Mouse (Mus musculus) urinary bladder, adult 2 months (tissue): ENCODE results near the gene Cyfip2. TPM values are rescaled to one million over a fixed set of nuclear protein-coding genes. Genes with fewer than 3 reads are reported as not detected.

ENCODE experiments used
- DNase-seq: peaks from one replicate; pipeline ENCODE4 v3.0.0; 2022; ENCODE audit warnings: low spot score
- polyA plus RNA-seq: library from polyadenylated mRNA; depleted of rRNA; stranded (reverse); fragments of >200 nt; gene quantifications from 2 replicates; pipeline ENCODE4 v1.2.3, GENCODE M21; 2012; rRNA removed

Cyfip2 gene
- 5.1 and 8.1 TPM in 2 replicates for polyA plus RNA-seq

- DNase-seq, result no peak
Observed at GRCm38 (mm10) chr11:46312523-46313035, at the start of gene Cyfip2. TSS of gene Cyfip2 (minus strand) at chr11:46312859.

- DNase-seq, result no peak
Observed at GRCm38 (mm10) chr11:46360991-46361665, 48.5 kb upstream of the Cyfip2 start.

GRCm38 (mm10) chr11:46358369-46358768 is 45.7 kb upstream of the Cyfip2 start:
- DNase-seq, result no peak

GRCm38 (mm10) chr11:46349681-46350410 is 37.2 kb upstream of the Cyfip2 start:
- no peak for DNase-seq

- DNase-seq, result no peak
Observed at GRCm38 (mm10) chr11:46348416-46348815, 35.8 kb upstream of the Cyfip2 start.

GRCm38 (mm10) chr11:46347756-46348155 is 35.1 kb upstream of the Cyfip2 start:
- no peak for DNase-seq

GRCm38 (mm10) chr11:46343886-46344546 is 31.4 kb upstream of the Cyfip2 start:
- no peak for DNase-seq

- DNase-seq, result no peak
Observed at GRCm38 (mm10) chr11:46341960-46342359, 29.3 kb upstream of the Cyfip2 start.

GRCm38 (mm10) chr11:46336020-46336419 is 23.4 kb upstream of the Cyfip2 start:
- no peak for DNase-seq

GRCm38 (mm10) chr11:46332217-46332616 is 19.6 kb upstream of the Cyfip2 start:
- DNase-seq, result no peak

- DNase-seq, result no peak
Observed at GRCm38 (mm10) chr11:46326271-46327015, 13.8 kb upstream of the Cyfip2 start.

- DNase-seq, result no peak
Observed at GRCm38 (mm10) chr11:46321559-46321958, 8.9 kb upstream of the Cyfip2 start.

- no peak for DNase-seq
Observed at GRCm38 (mm10) chr11:46314534-46314933, 1.9 kb upstream of the Cyfip2 start.

GRCm38 (mm10) chr11:46313851-46314250 is 1.2 kb upstream of the Cyfip2 start:
- no peak for DNase-seq

GRCm38 (mm10) chr11:46311703-46312522 is 746 bp downstream of the Cyfip2 start:
- DNase-seq, result peak; percentile 36

GRCm38 (mm10) chr11:46311181-46311702 is 1.4 kb downstream of the Cyfip2 start:
- DNase-seq, result no peak

- no peak for DNase-seq
Observed at GRCm38 (mm10) chr11:46310647-46311063, 2.0 kb downstream of the Cyfip2 start.

GRCm38 (mm10) chr11:46309808-46310555 is 2.7 kb downstream of the Cyfip2 start:
- no peak for DNase-seq

GRCm38 (mm10) chr11:46309111-46309741 is 3.4 kb downstream of the Cyfip2 start:
- DNase-seq, result no peak
